Mouse (Mus musculus): ENCODE measurements at regions not wholly inside any gene's neighbourhood (a gene's known extent, or its start where the extent isn't known, plus 50 kb on each side); places are given as distances from the start of the nearest gene placed in this dataset.

DNA sequence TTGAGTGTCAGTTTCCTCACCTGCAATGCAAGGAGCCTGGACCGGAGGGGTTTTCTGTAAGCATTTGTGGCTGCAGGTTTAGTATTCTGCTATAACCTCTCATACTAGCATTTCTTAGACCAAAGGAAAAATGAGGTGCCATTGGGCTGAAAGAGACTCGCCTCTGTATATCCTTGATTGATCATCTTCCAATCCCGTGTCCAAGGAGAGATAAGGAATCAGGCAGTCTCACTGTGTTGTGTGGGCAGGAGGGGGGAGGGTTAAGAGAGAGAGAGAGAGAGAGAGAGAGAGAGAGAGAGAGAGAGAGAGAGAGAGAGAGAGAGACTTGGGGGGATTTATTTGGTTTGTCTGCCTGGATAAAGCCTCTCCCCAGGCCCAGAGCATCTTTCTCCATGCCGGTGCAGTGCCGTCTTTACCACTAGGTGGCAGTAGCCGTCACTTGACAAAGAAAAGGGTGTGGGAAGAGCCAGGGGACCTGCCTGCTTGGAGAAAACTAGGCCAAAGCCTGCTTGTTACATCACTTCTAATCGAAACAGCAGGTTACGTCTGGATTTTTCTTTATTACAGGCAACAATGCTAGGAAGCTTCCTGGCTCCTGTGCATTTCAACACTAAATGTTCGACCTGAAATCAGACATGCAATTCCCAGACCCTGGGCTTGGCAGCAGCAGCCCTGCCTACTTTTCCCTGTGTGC, 56.1 kb upstream of the Ces5a start:
- H3K4me2 ChIP-seq: no peak overlapping the region
- no peak overlapping the region for H3K27ac ChIP-seq
- H3K27me3 ChIP-seq (replicated peaks): no peaks in the 10 kb centered on the region
- WGBS (ENCODE audit: insufficient replicate concordance): 34% methylated on average over 9 of the region's 9 CpGs
- H3K9me3 ChIP-seq (replicated peaks): no peaks in the 10 kb centered on the region
- no peak overlapping the region for H3K9ac ChIP-seq
- ATAC-seq: no peak
- H3K4me1 ChIP-seq: no peaks in the 10 kb centered on the region
- no peak overlapping the region for H3K4me3 ChIP-seq
- no peaks in the 10 kb centered on the region for H3K36me3 ChIP-seq

DNA sequence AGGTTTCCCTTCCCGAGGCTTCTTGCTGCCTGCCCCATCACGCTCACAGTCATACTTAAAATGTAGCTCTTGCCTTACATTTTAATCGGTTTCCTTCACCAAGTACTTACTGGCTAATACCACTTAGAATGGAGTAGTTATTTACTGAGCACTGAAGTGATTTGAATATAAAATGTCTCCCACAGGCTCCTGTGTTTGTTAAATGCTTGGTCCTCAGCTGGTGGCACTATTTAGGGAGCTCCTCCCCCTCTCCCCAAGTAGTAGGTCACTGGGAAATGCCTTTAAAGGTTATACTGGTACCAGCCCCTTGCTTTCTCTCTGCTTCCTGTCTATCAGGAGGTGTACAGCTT, 56.6 kb upstream of the Ces5a start:
- H3K27ac ChIP-seq: no peak overlapping the region
- no peak for ATAC-seq
- no peak overlapping the region for H3K4me2 ChIP-seq
- no peaks in the 10 kb centered on the region for H3K4me1 ChIP-seq
- H3K9me3 ChIP-seq (replicated peaks): no peaks in the 10 kb centered on the region
- 28% methylated on average over 3 of the region's 3 CpGs for WGBS (ENCODE audit: insufficient replicate concordance)
- H3K4me3 ChIP-seq: no peak overlapping the region
- H3K27me3 ChIP-seq (replicated peaks): no peaks in the 10 kb centered on the region
- H3K36me3 ChIP-seq: no peaks in the 10 kb centered on the region
- no peak overlapping the region for H3K9ac ChIP-seq

DNA sequence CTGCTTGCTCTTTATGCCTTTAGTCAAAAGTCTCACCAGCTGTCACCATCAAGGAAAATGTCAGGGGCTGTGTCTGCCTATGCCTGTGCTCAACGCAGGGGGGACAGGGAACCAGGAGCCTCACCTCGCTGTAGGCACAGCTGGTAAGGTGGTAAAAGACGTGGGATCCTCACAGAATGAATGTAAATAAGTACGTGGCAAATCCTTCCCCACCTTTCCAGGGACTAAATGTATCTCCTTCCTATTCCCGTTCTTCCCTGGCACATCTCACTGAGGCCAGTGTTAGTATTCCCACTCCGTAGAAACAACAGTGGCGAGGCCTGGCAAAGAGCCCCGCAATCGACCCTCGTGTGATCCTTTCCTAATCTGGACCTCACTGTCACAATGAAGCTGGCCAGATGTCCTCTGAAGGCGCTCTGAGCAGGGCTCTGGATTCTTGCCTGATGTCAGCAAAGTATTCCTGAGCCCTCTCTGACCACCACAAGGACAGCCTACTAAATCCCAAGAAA, 63.0 kb upstream of the Ces5a start:
- Histone ChIP-seq H3K36me3 (no peaks in the 10 kb centered on the region), H3K9ac (no peak overlapping the region), H3K4me2 (no peak overlapping the region), H3K4me1 (no peaks in the 10 kb centered on the region), H3K27ac (no peak overlapping the region), H3K27me3 (replicated peaks) (no peaks in the 10 kb centered on the region), H3K4me3 (no peak overlapping the region), H3K9me3 (replicated peaks) (no peaks in the 10 kb centered on the region)
- WGBS (ENCODE audit: insufficient replicate concordance): 38% methylated on average over 11 of the region's 11 CpGs
- no peak for ATAC-seq

DNA sequence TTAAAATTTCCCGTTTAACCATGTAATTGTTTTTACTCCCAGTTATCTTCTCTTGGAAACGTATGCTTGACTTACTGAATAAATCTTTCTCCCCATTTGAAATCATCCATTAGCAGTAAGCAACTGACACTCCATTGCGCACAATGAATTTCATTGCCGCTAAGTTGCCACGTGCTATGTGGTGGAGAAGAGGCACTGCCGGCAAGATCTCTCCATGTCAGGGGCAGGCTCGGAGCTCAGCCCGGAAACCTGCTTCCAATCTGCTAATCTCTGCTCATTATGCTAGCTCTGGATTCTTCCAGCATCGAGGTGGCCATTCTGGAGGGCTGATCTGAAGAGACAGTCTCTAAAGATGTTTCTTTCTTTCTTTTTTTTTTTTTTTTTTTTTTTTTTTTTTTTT, 63.7 kb upstream of the Ces5a start:
- H3K4me1 ChIP-seq: no peaks in the 10 kb centered on the region
- H3K27ac ChIP-seq: no peak overlapping the region
- H3K4me3 ChIP-seq: no peak overlapping the region
- no peaks in the 10 kb centered on the region for H3K36me3 ChIP-seq
- H3K27me3 ChIP-seq (replicated peaks): no peaks in the 10 kb centered on the region
- no peak overlapping the region for H3K4me2 ChIP-seq
- no peak for ATAC-seq
- H3K9ac ChIP-seq: no peak overlapping the region
- WGBS (ENCODE audit: insufficient replicate concordance): 59% methylated on average over 9 of the region's 9 CpGs
- H3K9me3 ChIP-seq (replicated peaks): no peaks in the 10 kb centered on the region

DNA sequence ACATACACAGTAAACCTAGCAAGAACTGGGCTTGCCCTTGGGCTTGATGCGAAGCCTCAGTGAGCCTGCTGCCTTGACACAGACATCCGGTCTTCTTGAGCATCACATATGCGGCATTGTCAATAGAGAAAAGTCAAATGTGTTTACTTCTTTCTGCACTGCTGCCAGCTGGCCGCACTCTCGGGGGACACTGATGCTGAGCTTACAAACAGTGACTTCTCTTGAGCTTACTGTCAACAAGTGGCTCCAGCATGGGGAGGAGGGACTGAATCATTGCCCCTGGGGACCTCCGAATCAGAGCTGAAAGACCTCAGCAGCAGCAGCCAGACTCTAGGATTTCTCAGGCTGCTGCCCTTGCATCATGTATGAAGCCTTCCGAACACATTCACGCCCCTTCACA, 64.1 kb upstream of the Ces5a start:
- no peak overlapping the region for H3K9ac ChIP-seq
- H3K9me3 ChIP-seq (replicated peaks): no peaks in the 10 kb centered on the region
- H3K4me2 ChIP-seq: no peak overlapping the region
- no peaks in the 10 kb centered on the region for H3K36me3 ChIP-seq
- no peak overlapping the region for H3K4me3 ChIP-seq
- ATAC-seq: no peak
- no peaks in the 10 kb centered on the region for H3K4me1 ChIP-seq
- H3K27me3 ChIP-seq (replicated peaks): no peaks in the 10 kb centered on the region
- no peak overlapping the region for H3K27ac ChIP-seq
- WGBS (ENCODE audit: insufficient replicate concordance): 59% methylated on average over 8 of the region's 8 CpGs

DNA sequence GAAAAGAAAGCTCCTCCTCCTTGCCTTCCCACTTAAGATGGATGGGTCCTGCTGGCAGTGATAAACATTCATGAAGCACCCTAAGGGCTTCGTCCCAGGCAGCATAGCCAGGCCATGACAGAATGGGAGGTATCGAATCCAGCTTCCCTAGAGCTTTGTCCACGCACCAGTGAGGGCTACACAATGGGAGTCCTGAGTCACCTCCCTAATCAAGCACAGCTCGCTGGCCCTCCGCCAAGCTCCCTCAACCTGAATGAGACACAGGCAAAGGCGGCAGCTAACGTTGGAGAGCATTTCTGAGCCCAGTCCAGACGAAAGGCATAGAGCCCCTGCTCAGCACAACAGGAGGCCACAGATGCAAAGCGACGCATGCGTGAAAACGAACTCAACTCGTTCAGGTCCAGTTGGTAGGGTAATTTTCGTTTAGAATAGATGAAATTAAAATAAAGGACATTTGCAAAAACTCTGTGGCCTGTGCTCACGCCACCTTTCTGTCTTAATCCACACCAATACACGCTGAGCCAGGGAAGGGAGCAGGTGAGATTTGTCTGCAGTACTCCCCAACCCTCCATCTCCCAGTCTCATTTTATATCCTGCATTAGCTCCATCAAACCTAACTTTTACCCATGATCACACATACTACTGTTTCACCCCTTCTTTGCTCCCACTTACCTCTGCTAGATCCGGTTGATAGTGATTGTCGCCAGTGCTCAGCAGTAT, 91.3 kb upstream of the Ces5a start:
- ATAC-seq: no peak
- Histone ChIP-seq H3K4me3 (no peak overlapping the region), H3K27me3 (replicated peaks) (no peaks in the 10 kb centered on the region), H3K36me3 (no peaks in the 10 kb centered on the region), H3K27ac (no peak overlapping the region), H3K4me2 (no peak overlapping the region), H3K4me1 (no peaks in the 10 kb centered on the region), H3K9ac (no peak overlapping the region), H3K9me3 (replicated peaks) (no peaks in the 10 kb centered on the region)
- WGBS (ENCODE audit: insufficient replicate concordance): 33% methylated on average over 18 of the region's 18 CpGs

DNA sequence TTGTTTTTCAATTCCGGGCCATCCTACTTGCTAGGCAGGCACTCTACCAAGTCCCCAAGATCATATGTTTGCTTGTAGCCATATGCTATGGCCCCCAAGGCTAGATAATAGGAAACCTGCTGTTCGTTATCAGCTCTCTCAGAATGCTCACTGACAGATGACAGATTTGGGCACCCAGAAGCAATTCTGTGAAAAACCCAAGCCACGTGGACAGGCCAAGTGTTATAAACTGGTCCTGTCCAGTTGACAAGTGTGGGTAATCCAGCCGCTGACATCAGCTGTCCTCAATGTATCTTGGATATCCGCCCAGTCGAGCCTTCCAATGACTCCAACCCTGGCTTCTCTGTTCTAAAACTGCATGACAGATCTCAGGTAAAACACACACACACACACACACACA, 92.0 kb upstream of the Ces5a start:
- Histone ChIP-seq H3K9ac (no peak overlapping the region), H3K4me2 (no peak overlapping the region), H3K27ac (no peak overlapping the region), H3K4me1 (no peaks in the 10 kb centered on the region), H3K4me3 (no peak overlapping the region), H3K36me3 (no peaks in the 10 kb centered on the region), H3K9me3 (replicated peaks) (no peaks in the 10 kb centered on the region), H3K27me3 (replicated peaks) (no peaks in the 10 kb centered on the region)
- ATAC-seq: no peak
- 44% methylated on average over 6 of the region's 6 CpGs for WGBS (ENCODE audit: insufficient replicate concordance)

DNA sequence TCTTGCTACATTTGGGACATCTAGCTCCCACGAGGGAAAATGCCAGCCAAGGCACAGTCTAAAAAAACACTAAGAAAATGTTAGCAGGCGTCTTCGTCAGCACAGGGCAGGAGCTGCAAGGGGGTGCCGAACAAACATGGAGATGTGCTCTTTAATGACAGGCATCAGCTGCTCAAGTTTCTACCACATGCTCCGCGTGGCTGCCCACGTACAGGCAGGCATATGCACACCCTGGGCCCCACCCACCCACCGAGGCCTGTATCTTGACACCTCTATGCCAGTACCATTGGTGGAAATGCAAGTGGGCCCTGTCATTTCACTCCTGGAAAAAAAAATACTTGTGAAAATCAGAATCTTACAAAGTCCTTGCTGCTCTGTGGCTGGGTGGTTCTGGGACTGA, 97.3 kb upstream of the Ces5a start:
- no peaks in the 10 kb centered on the region for H3K27me3 ChIP-seq (replicated peaks)
- H3K9me3 ChIP-seq (replicated peaks): no peaks in the 10 kb centered on the region
- H3K4me2 ChIP-seq: no peak overlapping the region
- H3K4me1 ChIP-seq: no peaks in the 10 kb centered on the region
- H3K27ac ChIP-seq: no peak overlapping the region
- WGBS (ENCODE audit: insufficient replicate concordance): 69% methylated on average over 8 of the region's 8 CpGs
- no peaks in the 10 kb centered on the region for H3K36me3 ChIP-seq
- ATAC-seq: no peak
- no peak overlapping the region for H3K9ac ChIP-seq
- no peak overlapping the region for H3K4me3 ChIP-seq

DNA sequence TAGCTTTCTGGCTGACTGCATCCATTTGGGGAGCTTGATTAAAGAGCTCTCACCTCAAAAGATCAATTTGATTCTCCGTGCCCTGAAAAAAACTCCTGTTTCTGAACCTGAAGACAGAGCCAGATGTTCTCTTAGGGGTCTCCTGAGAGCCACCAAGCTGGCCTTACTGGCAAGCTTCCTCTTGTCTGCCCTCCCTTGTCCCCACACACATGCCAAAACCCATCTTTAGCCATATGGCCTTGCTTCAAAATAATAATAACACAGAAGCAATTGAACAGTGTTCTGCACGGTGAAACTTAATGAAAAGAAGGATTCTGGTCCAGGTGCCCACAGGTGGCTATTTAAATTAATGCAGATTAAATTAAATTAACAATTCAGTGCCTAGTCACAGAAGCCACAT, 107.1 kb upstream of the Ces5a start:
- Histone ChIP-seq H3K36me3 (no peaks in the 10 kb centered on the region), H3K4me1 (no peaks in the 10 kb centered on the region), H3K9ac (no peak overlapping the region), H3K4me3 (no peak overlapping the region), H3K4me2 (no peak overlapping the region), H3K9me3 (replicated peaks) (no peaks in the 10 kb centered on the region), H3K27me3 (replicated peaks) (no peaks in the 10 kb centered on the region), H3K27ac (no peak overlapping the region)
- WGBS (ENCODE audit: insufficient replicate concordance): 39% methylated on average over 2 of the region's 2 CpGs
- no peak for ATAC-seq

DNA sequence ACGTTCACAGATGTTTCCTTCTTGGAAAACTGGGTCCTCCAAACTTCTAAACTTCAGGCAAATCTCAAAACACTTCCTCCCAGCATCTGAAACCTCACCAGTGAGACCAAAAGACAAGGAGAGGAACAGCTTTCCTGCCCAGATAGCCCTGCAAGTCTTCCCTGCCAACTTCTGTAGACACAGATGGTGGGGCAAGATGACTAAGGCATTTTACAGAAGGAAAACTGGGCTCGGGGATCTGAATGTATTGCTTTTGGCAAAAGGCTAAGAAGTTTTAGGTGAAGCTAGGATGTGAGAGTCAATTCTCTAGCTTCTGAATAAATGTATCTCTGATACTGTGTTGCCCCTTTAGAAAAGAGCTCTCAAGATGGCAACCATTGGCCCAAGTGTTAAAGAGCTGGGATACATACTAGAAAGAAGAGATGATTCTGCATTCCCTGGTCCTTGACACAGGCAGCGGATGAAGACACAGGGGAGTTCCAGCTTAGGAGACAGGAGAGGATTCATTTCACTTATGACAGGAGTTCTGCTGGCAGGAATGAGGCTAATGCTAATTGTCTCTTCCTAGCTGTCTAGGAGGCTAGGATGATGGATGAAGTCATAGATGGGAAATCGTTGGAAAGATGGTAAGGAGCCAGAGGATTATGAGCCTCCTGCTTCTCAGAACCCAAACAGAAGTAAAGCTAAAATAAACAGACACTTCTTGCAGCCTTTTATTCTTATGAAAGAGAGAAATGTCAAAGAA, 108.0 kb upstream of the Ces5a start:
- H3K4me3 ChIP-seq: no peak overlapping the region
- no peaks in the 10 kb centered on the region for H3K36me3 ChIP-seq
- ATAC-seq: no peak
- no peak overlapping the region for H3K4me2 ChIP-seq
- H3K4me1 ChIP-seq: no peaks in the 10 kb centered on the region
- no peak overlapping the region for H3K27ac ChIP-seq
- 54% methylated on average over 4 of the region's 4 CpGs for WGBS (ENCODE audit: insufficient replicate concordance)
- H3K9me3 ChIP-seq (replicated peaks): no peaks in the 10 kb centered on the region
- H3K9ac ChIP-seq: no peak overlapping the region
- H3K27me3 ChIP-seq (replicated peaks): no peaks in the 10 kb centered on the region

DNA sequence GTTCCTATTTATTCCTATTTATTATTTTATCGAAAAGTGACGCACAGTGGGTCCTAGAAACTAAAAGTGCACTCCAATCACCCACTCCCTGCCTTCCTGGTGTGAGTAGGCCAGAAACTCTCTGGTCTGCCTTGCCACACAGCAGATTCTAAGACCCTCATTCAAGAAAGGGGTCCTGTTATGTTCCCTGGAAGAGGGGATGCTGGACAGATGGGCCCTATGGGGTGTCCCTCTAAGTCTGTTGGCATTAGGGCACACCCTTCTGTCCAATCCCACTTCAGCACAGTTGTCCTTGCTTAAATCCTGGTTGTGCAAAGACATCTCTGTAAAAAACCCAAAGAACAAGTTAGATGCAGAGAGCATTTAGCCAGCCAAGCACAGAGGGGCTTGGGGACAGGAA, 117.8 kb upstream of the Ces5a start:
- Histone ChIP-seq H3K9ac (no peak overlapping the region), H3K27ac (no peak overlapping the region), H3K36me3 (no peaks in the 10 kb centered on the region), H3K4me1 (no peaks in the 10 kb centered on the region), H3K9me3 (replicated peaks) (no peaks in the 10 kb centered on the region), H3K27me3 (replicated peaks) (no peaks in the 10 kb centered on the region), H3K4me2 (no peak overlapping the region), H3K4me3 (no peak overlapping the region)
- ATAC-seq: no peak
- 65% methylated on average over 2 of the region's 2 CpGs for WGBS (ENCODE audit: insufficient replicate concordance)

DNA sequence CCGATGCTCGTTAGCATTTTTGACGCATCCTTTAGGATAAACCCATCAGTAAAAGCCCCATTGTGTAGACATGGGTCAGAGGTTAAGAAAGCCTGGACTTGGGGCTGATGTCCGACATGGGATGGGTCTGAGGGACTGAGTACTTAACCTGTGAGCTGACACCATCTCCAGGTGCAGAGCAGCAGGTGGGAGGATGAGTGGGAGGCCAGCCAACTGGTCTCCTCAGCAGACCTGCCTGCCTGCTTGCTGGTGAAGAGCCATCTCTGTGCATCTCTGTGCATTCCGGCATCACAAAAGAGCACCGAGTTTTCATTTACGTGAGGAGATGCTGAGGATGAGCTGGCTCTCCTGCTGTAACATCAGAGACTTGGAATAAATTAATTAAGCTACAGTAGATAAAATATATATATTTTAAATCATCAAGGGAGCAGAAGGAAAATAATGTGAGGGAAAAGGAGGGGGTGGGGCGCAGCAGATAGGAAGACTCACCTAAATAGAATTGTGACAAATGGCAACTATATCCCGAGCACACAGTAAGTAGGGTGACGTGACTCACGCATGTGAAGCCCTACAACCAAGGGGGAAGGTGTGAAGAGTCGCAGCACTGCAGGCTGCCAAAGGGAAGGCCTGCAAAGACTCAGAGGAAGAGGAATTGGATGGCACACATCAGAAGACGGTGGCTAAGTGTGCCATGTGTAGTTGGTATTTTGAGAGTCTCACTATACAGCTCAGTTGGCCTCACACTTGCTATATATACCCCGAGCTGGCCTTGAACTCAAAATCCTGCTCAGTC, 118.5 kb upstream of the Ces5a start:
- no peak overlapping the region for H3K27ac ChIP-seq
- H3K36me3 ChIP-seq: no peaks in the 10 kb centered on the region
- no peaks in the 10 kb centered on the region for H3K27me3 ChIP-seq (replicated peaks)
- WGBS (ENCODE audit: insufficient replicate concordance): 66% methylated on average over 14 of the region's 14 CpGs
- no peak overlapping the region for H3K4me2 ChIP-seq
- ATAC-seq: no peak
- no peak overlapping the region for H3K9ac ChIP-seq
- no peak overlapping the region for H3K4me3 ChIP-seq
- no peaks in the 10 kb centered on the region for H3K4me1 ChIP-seq
- no peaks in the 10 kb centered on the region for H3K9me3 ChIP-seq (replicated peaks)

Data from liver, embryonic 12.5 days (tissue).